Mouse (Mus musculus): ENCODE data around the gene Tfap2e.

DNA sequence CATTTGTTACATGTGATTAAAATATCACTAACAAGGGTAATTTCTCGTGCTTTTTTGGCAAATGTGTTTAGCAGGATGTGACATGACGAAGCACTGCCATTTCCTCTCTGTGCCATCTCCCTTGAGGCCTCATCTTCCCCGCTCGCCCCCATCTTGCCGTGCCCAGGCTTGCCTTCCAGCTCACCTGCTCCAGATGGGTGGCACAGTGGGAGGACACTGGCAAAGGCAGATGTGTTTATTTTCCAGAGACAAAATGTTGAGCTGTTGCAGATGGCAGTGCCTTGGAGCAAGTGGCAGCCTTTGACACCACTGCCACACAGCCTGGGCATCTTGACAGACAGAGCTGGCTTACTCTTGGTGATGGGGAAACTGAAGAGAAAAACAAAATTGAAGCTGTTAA lies 43.0 kb downstream of the Tfap2e start:
- TF ChIP-seq POLR2A (IDR thresholded peaks at IDR 0.05; ENCODE audit: borderline replicate concordance, extremely low read depth, low read depth, low read length) (no peak), CTCF (IDR thresholded peaks at IDR 0.05; ENCODE audit: insufficient read depth, low read length) (no peak)
